Mouse (Mus musculus): ENCODE measurements around the gene Hmg20a. TPM values are rescaled to one million over a fixed set of nuclear protein-coding genes. Genes with fewer than 3 reads are reported as not detected.
A peak's percentile ranks its signal among the peaks of the same experiment; 100 is the strongest.

Hmg20a gene
- 38.1 and 38.4 TPM in 2 replicates for polyA plus RNA-seq (2015; fragmentation: Nextera tagmentation; extraction: Ambion mirVana)

DNA sequence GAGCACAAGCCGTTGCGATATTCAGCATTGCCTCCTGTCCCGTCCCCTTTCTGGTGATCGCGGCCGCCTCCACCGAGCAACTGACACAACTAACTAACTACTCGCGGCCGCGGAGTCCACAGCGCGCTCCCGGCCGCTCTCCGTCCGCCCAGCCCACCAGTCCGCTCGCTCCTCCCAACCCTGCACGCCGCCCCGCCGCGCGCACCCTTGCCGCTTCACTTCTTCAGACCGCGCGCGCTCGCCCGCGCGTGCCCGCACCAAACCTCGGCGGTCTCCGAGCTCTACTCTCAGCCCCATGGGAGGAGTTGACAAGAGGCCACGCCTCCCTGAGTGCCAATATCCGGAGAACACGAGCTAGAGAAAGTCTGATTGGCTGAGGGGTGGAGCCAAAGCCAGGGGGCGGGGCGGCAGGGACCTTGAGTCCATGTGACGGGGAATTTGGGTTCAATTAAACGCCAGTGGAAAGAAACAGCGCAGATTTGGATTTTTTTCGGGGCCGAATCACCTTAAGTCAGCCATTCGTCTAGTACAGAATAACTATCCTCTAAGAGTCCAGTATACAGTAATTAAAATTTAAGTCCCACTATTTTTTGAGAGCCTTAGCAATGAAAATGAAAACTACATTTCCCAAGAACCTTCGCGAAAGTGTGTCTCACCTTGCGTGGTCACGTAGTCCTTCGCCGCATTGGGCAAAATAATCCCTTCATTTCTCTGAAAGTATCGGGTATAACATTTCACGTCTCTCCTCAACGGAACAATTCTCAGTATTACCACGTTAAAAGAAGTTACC lies at the start of gene Hmg20a, which contains the start of gene Peak1:
Gene Hmg20a (plus strand): TSS at position 662 of the 790 bp plus-strand sequence.
Gene Peak1 (minus strand): TSS at position 120 of the 790 bp plus-strand sequence.
- Histone ChIP-seq H3K27ac (ENCODE audit: low read length) (peak within 1 kb of the TSS; percentile 96), H3K27me3 (replicated peaks; ENCODE audit: control insufficient read depth, insufficient read depth, low read length) (no peaks in the 10 kb centered on the region), H3K36me3 (ENCODE audit: control insufficient read depth, insufficient read depth, low read length) (no peaks in the 10 kb centered on the region), H3K4me2 (ENCODE audit: low read depth, low read length) (peak within 1 kb of the TSS; percentile 65), H3K4me3 (ENCODE audit: low read length) (peak within 1 kb of the TSS; percentile 88), H3K9me3 (ENCODE audit: control insufficient read depth, low read length) (no peaks in the 10 kb centered on the region), H3K4me1 (ENCODE audit: control insufficient read depth, insufficient read depth, low read length) (peaks cover 8% of the 10 kb centered on the region), H3K9ac (ENCODE audit: low read depth, low read length) (peak within 1 kb of the TSS; percentile 93)
- peak; percentile 96 for ATAC-seq
- WGBS: under 1% methylated on average over 59 of the region's 59 CpGs

GRCm38 (mm10) chr9:56368814-56369213 lies 49.6 kb upstream of the Hmg20a start:
- Histone ChIP-seq H3K4me1 (ENCODE audit: control insufficient read depth, insufficient read depth, low read length) (peaks cover 3% of the 10 kb centered on the region), H3K4me2 (ENCODE audit: low read depth, low read length) (no peak overlapping the region), H3K9me3 (ENCODE audit: control insufficient read depth, low read length) (no peaks in the 10 kb centered on the region), H3K4me3 (ENCODE audit: low read length) (no peak overlapping the region), H3K27ac (ENCODE audit: low read length) (no peak overlapping the region), H3K27me3 (replicated peaks; ENCODE audit: control insufficient read depth, insufficient read depth, low read length) (no peaks in the 10 kb centered on the region), H3K9ac (ENCODE audit: low read depth, low read length) (no peak overlapping the region; the same call in 1 of the 2 replicates), H3K36me3 (ENCODE audit: control insufficient read depth, insufficient read depth, low read length) (no peaks in the 10 kb centered on the region)
- ATAC-seq: no peak
- WGBS: 49% methylated on average over 3 of the region's 3 CpGs

GRCm38 (mm10) chr9:56370710-56371109 lies 47.7 kb upstream of the Hmg20a start:
- no peaks in the 10 kb centered on the region for H3K27me3 ChIP-seq (replicated peaks; ENCODE audit: control insufficient read depth, insufficient read depth, low read length)
- 44% methylated on average over 5 of the region's 5 CpGs for whole genome bisulfite sequencing
- H3K4me1 ChIP-seq (ENCODE audit: control insufficient read depth, insufficient read depth, low read length): peaks cover 9% of the 10 kb centered on the region
- no peaks in the 10 kb centered on the region for H3K36me3 ChIP-seq (ENCODE audit: control insufficient read depth, insufficient read depth, low read length)
- ATAC-seq: no peak
- H3K9me3 ChIP-seq (ENCODE audit: control insufficient read depth, low read length): no peaks in the 10 kb centered on the region
- H3K4me3 ChIP-seq (ENCODE audit: low read length): no peak overlapping the region
- H3K27ac ChIP-seq (ENCODE audit: low read length): no peak overlapping the region
- H3K9ac ChIP-seq (ENCODE audit: low read depth, low read length): no peak overlapping the region
- H3K4me2 ChIP-seq (ENCODE audit: low read depth, low read length): no peak overlapping the region

DNA sequence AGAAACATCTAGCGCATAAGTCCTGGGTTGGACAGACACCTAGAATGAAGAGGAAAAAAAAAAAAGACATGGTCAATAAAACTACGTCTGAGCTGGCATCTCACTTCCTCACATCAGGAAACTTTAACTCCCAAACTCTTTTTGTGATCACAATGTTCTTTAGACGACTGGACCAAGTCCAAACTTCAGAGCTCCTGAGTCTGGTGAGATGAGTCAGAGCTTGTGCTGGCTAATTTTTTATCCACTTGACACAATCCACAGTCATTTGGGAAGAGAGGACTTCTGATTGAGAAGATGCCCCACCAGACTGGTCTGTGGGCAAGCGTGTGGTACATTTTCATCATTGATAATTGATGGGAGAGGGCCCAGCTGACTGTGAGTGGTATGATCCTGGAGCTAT lies 44.0 kb upstream of the Hmg20a start:
- no peaks in the 10 kb centered on the region for H3K36me3 ChIP-seq (ENCODE audit: control insufficient read depth, insufficient read depth, low read length)
- H3K9me3 ChIP-seq (ENCODE audit: control insufficient read depth, low read length): no peaks in the 10 kb centered on the region
- H3K4me2 ChIP-seq (ENCODE audit: low read depth, low read length): no peak overlapping the region
- no peaks in the 10 kb centered on the region for H3K27me3 ChIP-seq (replicated peaks; ENCODE audit: control insufficient read depth, insufficient read depth, low read length)
- H3K4me1 ChIP-seq (ENCODE audit: control insufficient read depth, insufficient read depth, low read length): peaks cover 7% of the 10 kb centered on the region
- no peak for ATAC-seq
- 55% methylated on average over 4 of the region's 4 CpGs for WGBS
- no peak overlapping the region for H3K4me3 ChIP-seq (ENCODE audit: low read length)
- no peak overlapping the region for H3K9ac ChIP-seq (ENCODE audit: low read depth, low read length)
- H3K27ac ChIP-seq (ENCODE audit: low read length): no peak overlapping the region

DNA sequence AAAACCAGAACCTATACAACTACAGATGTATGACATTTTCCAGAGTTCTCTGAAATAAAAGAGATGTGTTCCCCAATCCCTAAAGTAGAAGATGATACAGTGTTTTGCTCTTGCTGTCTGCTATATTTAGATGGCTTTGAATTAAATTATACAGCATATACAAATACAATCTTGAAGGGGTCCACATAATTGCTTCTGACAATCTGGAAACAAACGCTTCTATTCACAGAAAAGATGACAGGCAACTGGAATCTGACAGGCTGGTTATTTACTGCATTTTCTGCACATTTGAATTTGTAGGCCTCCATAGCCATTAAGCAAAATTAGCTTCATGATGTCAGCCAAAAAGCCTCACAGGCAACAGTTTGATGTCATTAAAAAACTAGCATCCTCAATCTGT lies 35.6 kb upstream of the Hmg20a start:
- H3K36me3 ChIP-seq (ENCODE audit: control insufficient read depth, insufficient read depth, low read length): 0 out of 2 replicates have a peak, but pooled peaks cover 3% of the 10 kb centered on the region
- H3K9ac ChIP-seq (ENCODE audit: low read depth, low read length): no peak overlapping the region
- H3K4me2 ChIP-seq (ENCODE audit: low read depth, low read length): no peak overlapping the region
- H3K9me3 ChIP-seq (ENCODE audit: control insufficient read depth, low read length): no peaks in the 10 kb centered on the region
- WGBS: 57% methylated on average over 1 of the region's 1 CpGs
- H3K4me1 ChIP-seq (ENCODE audit: control insufficient read depth, insufficient read depth, low read length): no peaks in the 10 kb centered on the region
- H3K27me3 ChIP-seq (replicated peaks; ENCODE audit: control insufficient read depth, insufficient read depth, low read length): no peaks in the 10 kb centered on the region
- ATAC-seq: no peak
- no peak overlapping the region for H3K4me3 ChIP-seq (ENCODE audit: low read length)
- H3K27ac ChIP-seq (ENCODE audit: low read length): no peak overlapping the region

DNA sequence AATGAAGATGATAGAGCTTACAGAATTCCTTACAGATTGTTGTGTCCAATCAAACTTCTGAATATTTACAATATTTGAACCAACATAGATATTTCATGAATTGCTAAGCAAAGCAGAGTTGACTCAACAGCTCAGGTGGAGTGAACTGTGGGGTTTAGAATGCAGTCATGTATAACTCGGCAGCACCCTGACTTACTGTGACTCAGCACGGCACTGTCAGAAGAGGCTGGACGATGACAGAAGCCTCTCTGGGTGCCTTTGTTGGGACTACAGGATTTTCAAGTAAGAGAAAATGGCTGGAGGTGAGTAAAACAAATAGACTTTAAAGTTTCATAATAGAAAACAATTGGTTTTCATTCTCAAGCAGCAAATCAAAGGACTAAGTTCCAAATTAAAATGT lies 25.6 kb upstream of the Hmg20a start:
- Histone ChIP-seq H3K36me3 (ENCODE audit: control insufficient read depth, insufficient read depth, low read length) (no peaks in the 10 kb centered on the region), H3K4me2 (ENCODE audit: low read depth, low read length) (no peak overlapping the region), H3K9ac (ENCODE audit: low read depth, low read length) (no peak overlapping the region), H3K9me3 (ENCODE audit: control insufficient read depth, low read length) (no peaks in the 10 kb centered on the region), H3K27ac (ENCODE audit: low read length) (no peak overlapping the region), H3K4me1 (ENCODE audit: control insufficient read depth, insufficient read depth, low read length) (no peaks in the 10 kb centered on the region), H3K27me3 (replicated peaks; ENCODE audit: control insufficient read depth, insufficient read depth, low read length) (no peaks in the 10 kb centered on the region), H3K4me3 (ENCODE audit: low read length) (no peak overlapping the region)
- no peak for ATAC-seq
- 86% methylated on average over 3 of the region's 3 CpGs for WGBS

- no peak overlapping the region for H3K27ac ChIP-seq (ENCODE audit: low read length)
- no peaks in the 10 kb centered on the region for H3K4me1 ChIP-seq (ENCODE audit: control insufficient read depth, insufficient read depth, low read length)
- H3K9ac ChIP-seq (ENCODE audit: low read depth, low read length): no peak overlapping the region
- no peak overlapping the region for H3K4me2 ChIP-seq (ENCODE audit: low read depth, low read length)
- H3K9me3 ChIP-seq (ENCODE audit: control insufficient read depth, low read length): no peaks in the 10 kb centered on the region
- no peak overlapping the region for H3K4me3 ChIP-seq (ENCODE audit: low read length)
- H3K27me3 ChIP-seq (replicated peaks; ENCODE audit: control insufficient read depth, insufficient read depth, low read length): no peaks in the 10 kb centered on the region
- H3K36me3 ChIP-seq (ENCODE audit: control insufficient read depth, insufficient read depth, low read length): no peaks in the 10 kb centered on the region
- no peak for ATAC-seq
- 45% methylated on average over 1 of the region's 1 CpGs for WGBS
Measured at GRCm38 (mm10) chr9:56396306-56396705, 22.1 kb upstream of the Hmg20a start.

- Histone ChIP-seq H3K9ac (ENCODE audit: low read depth, low read length) (no peak overlapping the region), H3K4me3 (ENCODE audit: low read length) (no peak overlapping the region), H3K36me3 (ENCODE audit: control insufficient read depth, insufficient read depth, low read length) (no peaks in the 10 kb centered on the region), H3K4me2 (ENCODE audit: low read depth, low read length) (no peak overlapping the region), H3K27me3 (replicated peaks; ENCODE audit: control insufficient read depth, insufficient read depth, low read length) (no peaks in the 10 kb centered on the region), H3K9me3 (ENCODE audit: control insufficient read depth, low read length) (no peaks in the 10 kb centered on the region), H3K27ac (ENCODE audit: low read length) (no peak overlapping the region), H3K4me1 (ENCODE audit: control insufficient read depth, insufficient read depth, low read length) (peaks cover 4% of the 10 kb centered on the region; the same call in 1 of the 2 replicates)
- no peak for ATAC-seq
- 59% methylated on average over 4 of the region's 4 CpGs for WGBS
Measured at GRCm38 (mm10) chr9:56404619-56405018, 13.8 kb upstream of the Hmg20a start.

DNA sequence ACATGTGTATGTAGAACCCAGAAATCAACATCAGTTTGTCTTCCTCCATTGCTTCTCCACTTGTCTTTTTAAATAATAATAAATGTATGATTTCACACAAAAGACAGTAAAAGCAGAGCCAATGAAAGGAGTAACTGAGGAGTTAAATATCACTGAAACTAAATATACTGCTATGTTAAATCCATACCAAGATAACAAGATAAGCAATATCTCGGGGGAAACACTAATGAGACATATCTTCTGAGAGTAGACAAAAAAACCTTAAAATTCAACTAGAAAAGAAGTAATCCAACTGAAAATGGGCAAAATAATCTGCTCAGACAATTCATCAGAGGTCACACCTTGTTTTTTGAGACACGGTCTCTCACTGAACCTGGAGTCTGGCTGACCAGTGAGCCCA lies 8.5 kb upstream of the Hmg20a start:
- no peaks in the 10 kb centered on the region for H3K27me3 ChIP-seq (replicated peaks; ENCODE audit: control insufficient read depth, insufficient read depth, low read length)
- H3K4me2 ChIP-seq (ENCODE audit: low read depth, low read length): no peak overlapping the region
- ATAC-seq: no peak
- no peaks in the 10 kb centered on the region for H3K4me1 ChIP-seq (ENCODE audit: control insufficient read depth, insufficient read depth, low read length)
- H3K9me3 ChIP-seq (ENCODE audit: control insufficient read depth, low read length): no peaks in the 10 kb centered on the region
- H3K9ac ChIP-seq (ENCODE audit: low read depth, low read length): no peak overlapping the region
- H3K36me3 ChIP-seq (ENCODE audit: control insufficient read depth, insufficient read depth, low read length): no peaks in the 10 kb centered on the region
- WGBS: 84% methylated on average over 2 of the region's 2 CpGs
- H3K27ac ChIP-seq (ENCODE audit: low read length): no peak overlapping the region
- no peak overlapping the region for H3K4me3 ChIP-seq (ENCODE audit: low read length)
